8 mouse cellular contexts compared by ENCODE assay signal in the genomic region with DNA sequence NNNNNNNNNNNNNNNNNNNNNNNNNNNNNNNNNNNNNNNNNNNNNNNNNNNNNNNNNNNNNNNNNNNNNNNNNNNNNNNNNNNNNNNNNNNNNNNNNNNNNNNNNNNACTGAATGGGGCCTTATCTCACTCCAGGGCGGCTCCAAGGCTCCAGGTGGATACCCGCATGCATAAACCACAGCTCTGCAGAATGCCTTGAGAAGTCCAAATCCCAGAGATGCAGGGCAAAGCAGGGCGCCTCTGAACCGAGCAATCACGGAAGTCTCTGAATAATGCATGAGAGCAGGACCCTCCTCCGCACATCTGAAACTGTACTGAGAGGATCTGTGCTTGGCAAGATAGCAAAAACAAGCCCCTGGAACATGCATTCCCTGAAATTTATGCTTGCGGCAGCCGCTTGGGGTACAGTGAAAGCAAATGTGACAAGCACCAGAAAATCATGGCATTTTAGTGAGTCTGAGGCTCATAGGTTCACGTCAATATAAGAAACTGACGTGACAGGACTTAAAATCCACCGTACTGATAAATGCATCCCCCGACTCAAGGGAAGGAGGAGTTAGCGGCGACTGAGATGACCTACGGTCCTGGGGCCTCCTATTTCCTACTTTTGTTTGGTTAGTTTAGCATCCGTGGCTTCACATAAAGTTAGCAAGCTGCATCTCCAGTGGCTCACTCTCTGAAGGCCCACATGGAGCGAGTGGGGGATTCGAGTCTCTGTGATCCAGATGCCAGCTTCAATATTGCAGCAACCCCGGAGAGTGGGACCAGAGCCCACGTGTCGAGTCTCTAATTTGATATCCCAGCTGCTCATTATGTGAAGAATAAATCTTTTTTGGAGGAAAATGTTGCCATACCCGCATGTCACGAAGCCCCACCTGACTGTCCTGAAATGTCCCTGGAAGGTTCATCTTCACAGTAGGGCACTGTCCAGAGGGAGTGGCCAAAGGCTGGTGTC.
DNase-seq lines count a peak whose midpoint lies in the region; ATAC-seq lines count a peak whose summit lies in the region.

No protein-coding gene starts in this region.

- ATAC-seq in heart, embryonic 11.5 days (replicated peaks; ENCODE audit: insufficient number of reproducible peaks, low FRiP score, low TSS enrichment), result no peak
- peak; percentile 82 for ATAC-seq in forebrain, embryonic 12.5 days (ENCODE audit: low FRiP score)
- peak; percentile 84 for ATAC-seq in neural tube, embryonic 13.5 days (ENCODE audit: low read depth)
- no peak for ATAC-seq in liver, embryonic 11.5 days (replicated peaks; ENCODE audit: low FRiP score)

- no peak overlapping the region for H3K27ac ChIP-seq in heart, embryonic 11.5 days (ENCODE audit: low read depth, low read length)
- H3K27ac ChIP-seq in forebrain, embryonic 12.5 days, result 0 out of 2 replicates have a peak overlapping the region, but pooled peaks have one; percentile 42
- peak overlapping the region; percentile 77 for H3K27ac ChIP-seq in neural tube, embryonic 13.5 days (replicated peaks)
- H3K27ac ChIP-seq in liver, embryonic 11.5 days (ENCODE audit: low read depth, low read length), result no peak overlapping the region

- intact Hi-C loops in heart, postnatal 10 days (cut with DNase I), result no loop called here

- no peak overlapping the region for H3K9ac ChIP-seq in heart, embryonic 11.5 days (ENCODE audit: low read depth, low read length)
- no peak overlapping the region for H3K9ac ChIP-seq in forebrain, embryonic 12.5 days
- peak overlapping the region; percentile 31 for H3K9ac ChIP-seq in neural tube, embryonic 13.5 days
- no peak overlapping the region for H3K9ac ChIP-seq in liver, embryonic 11.5 days (ENCODE audit: low read depth, low read length)

- peak overlapping the region; percentile 69 for H3K4me2 ChIP-seq in heart, embryonic 11.5 days
- H3K4me2 ChIP-seq in forebrain, embryonic 12.5 days, result peak overlapping the region; percentile 38
- peak overlapping the region; percentile 41 for H3K4me2 ChIP-seq in neural tube, embryonic 13.5 days
- no peak overlapping the region for H3K4me2 ChIP-seq in liver, embryonic 11.5 days

- no peaks in the 10 kb centered on the region for H3K27me3 ChIP-seq in heart, embryonic 11.5 days (ENCODE audit: control insufficient read depth, insufficient read depth, low read length)
- no peaks in the 10 kb centered on the region; the same call in 1 of the 2 replicates for H3K27me3 ChIP-seq in forebrain, embryonic 12.5 days
- no peaks in the 10 kb centered on the region for H3K27me3 ChIP-seq in neural tube, embryonic 13.5 days
- no peaks in the 10 kb centered on the region for H3K27me3 ChIP-seq in liver, embryonic 11.5 days (replicated peaks; ENCODE audit: control insufficient read depth, insufficient read depth, low read length)

- no peak for DNase-seq in heart, postnatal 10 days
- peak; percentile 45 to 60 for DNase-seq in layer of hippocampus, adult 8-10 months (ENCODE audit: low spot score in 2 of 2)
- no peak for DNase-seq in B cell, adult 2 months
- no peak for DNase-seq in kidney, adult 8-10 months
- DNase-seq in liver, embryonic 11.5 days (ENCODE audit: low spot score), result no peak

- 52% methylated on average over 23 of the region's 23 CpGs for WGBS in heart, embryonic 11.5 days (ENCODE audit: insufficient replicate concordance)
- whole genome bisulfite sequencing in forebrain, embryonic 12.5 days, result 58% methylated on average over 23 of the region's 23 CpGs
- 51% methylated on average over 23 of the region's 23 CpGs for WGBS in neural tube, embryonic 13.5 days
- 59% methylated on average over 23 of the region's 23 CpGs for WGBS in liver, embryonic 11.5 days

- no peaks in the 10 kb centered on the region for H3K4me1 ChIP-seq in heart, embryonic 11.5 days (ENCODE audit: control insufficient read depth, insufficient read depth, low read length)
- peaks cover 15% of the 10 kb centered on the region for H3K4me1 ChIP-seq in forebrain, embryonic 12.5 days
- H3K4me1 ChIP-seq in neural tube, embryonic 13.5 days (replicated peaks), result peaks cover 29% of the 10 kb centered on the region
- no peaks in the 10 kb centered on the region for H3K4me1 ChIP-seq in liver, embryonic 11.5 days (replicated peaks; ENCODE audit: control insufficient read depth, insufficient read depth, low read length)

- H3K9me3 ChIP-seq in heart, embryonic 11.5 days (replicated peaks; ENCODE audit: control insufficient read depth, low read length), result no peaks in the 10 kb centered on the region
- H3K9me3 ChIP-seq in forebrain, embryonic 12.5 days, result no peaks in the 10 kb centered on the region
- H3K9me3 ChIP-seq in neural tube, embryonic 13.5 days, result no peaks in the 10 kb centered on the region
- no peaks in the 10 kb centered on the region for H3K9me3 ChIP-seq in liver, embryonic 11.5 days (ENCODE audit: control insufficient read depth, low read length)

- peak overlapping the region; percentile 28 for H3K4me3 ChIP-seq in heart, embryonic 11.5 days (ENCODE audit: low read depth, low read length)
- no peak overlapping the region for H3K4me3 ChIP-seq in forebrain, embryonic 12.5 days (replicated peaks)
- H3K4me3 ChIP-seq in neural tube, embryonic 13.5 days, result no peak overlapping the region
- H3K4me3 ChIP-seq in liver, embryonic 11.5 days (ENCODE audit: low read depth, low read length), result no peak overlapping the region

- H3K36me3 ChIP-seq in heart, embryonic 11.5 days (ENCODE audit: control insufficient read depth, insufficient read depth, low read length), result no peaks in the 10 kb centered on the region
- H3K36me3 ChIP-seq in forebrain, embryonic 12.5 days (replicated peaks), result no peaks in the 10 kb centered on the region
- no peaks in the 10 kb centered on the region for H3K36me3 ChIP-seq in neural tube, embryonic 13.5 days
- H3K36me3 ChIP-seq in liver, embryonic 11.5 days (ENCODE audit: control insufficient read depth, insufficient read depth, low read length), result no peaks in the 10 kb centered on the region

Comparison
In these comparisons a context has a peak if more than half of its experiments do, and no peak if none do; other contexts are left out.
1. ATAC-seq: peak in forebrain, embryonic 12.5 days (single experiment) and neural tube, embryonic 13.5 days (single experiment); none in heart, embryonic 11.5 days (single experiment) and liver, embryonic 11.5 days (single experiment).
2. H3K27ac ChIP-seq: peak in forebrain, embryonic 12.5 days (single experiment) and neural tube, embryonic 13.5 days (single experiment); none in heart, embryonic 11.5 days (single experiment) and liver, embryonic 11.5 days (single experiment).
3. DNase-seq: peak in layer of hippocampus, adult 8-10 months (2 of 2); none in heart, postnatal 10 days (0 of 2), B cell, adult 2 months (0 of 2), kidney, adult 8-10 months (0 of 2) and liver, embryonic 11.5 days (single experiment).